Mouse (Mus musculus) cerebellum, postnatal 4 days (tissue): ENCODE measurements around the gene Camk2d.

ENCODE experiments used
- DNase-seq, 2 experiments: peaks; one replicate each; pipeline ENCODE4 v3.0.0; 2022; ENCODE audit warnings: low spot score in 2 of 2, mixed read lengths in 1 of 2

Gene Camk2d

GRCm38 (mm10) chr3:126810372-126811090 lies 214.4 kb downstream of the Camk2d start:
- no peak for DNase-seq

GRCm38 (mm10) chr3:126811646-126812045 lies 215.5 kb downstream of the Camk2d start:
- DNase-seq, result no peak

DNA sequence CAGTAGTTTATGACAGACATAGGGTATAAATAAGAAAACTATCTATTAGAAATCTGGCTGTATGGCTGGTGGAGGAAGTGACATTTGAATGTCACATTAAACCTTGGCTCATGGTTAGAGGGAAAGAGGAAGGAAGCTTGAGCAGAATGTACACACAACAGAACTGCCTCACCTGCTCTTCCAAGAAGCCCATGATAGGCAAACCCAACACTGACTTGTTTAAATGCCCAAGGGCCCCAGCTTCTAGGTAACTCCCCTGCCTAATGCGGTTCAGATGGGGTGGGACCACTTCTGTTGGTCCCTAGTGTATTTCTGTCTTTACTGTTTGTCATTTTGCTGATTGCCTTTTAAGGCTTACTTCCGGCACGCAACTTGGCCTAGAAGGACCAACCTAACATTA lies 226.3 kb downstream of the Camk2d start:
- DNase-seq, result no peak

GRCm38 (mm10) chr3:126824930-126825329 lies 228.8 kb downstream of the Camk2d start:
- no peak for DNase-seq

- no peak for DNase-seq
Observed at GRCm38 (mm10) chr3:126826172-126826571, 230.1 kb downstream of the Camk2d start.

- no peak for DNase-seq
Observed at GRCm38 (mm10) chr3:126827900-126828299, 231.8 kb downstream of the Camk2d start.

- DNase-seq, result no peak
Observed at GRCm38 (mm10) chr3:126829817-126830216, 233.7 kb downstream of the Camk2d start.

DNA sequence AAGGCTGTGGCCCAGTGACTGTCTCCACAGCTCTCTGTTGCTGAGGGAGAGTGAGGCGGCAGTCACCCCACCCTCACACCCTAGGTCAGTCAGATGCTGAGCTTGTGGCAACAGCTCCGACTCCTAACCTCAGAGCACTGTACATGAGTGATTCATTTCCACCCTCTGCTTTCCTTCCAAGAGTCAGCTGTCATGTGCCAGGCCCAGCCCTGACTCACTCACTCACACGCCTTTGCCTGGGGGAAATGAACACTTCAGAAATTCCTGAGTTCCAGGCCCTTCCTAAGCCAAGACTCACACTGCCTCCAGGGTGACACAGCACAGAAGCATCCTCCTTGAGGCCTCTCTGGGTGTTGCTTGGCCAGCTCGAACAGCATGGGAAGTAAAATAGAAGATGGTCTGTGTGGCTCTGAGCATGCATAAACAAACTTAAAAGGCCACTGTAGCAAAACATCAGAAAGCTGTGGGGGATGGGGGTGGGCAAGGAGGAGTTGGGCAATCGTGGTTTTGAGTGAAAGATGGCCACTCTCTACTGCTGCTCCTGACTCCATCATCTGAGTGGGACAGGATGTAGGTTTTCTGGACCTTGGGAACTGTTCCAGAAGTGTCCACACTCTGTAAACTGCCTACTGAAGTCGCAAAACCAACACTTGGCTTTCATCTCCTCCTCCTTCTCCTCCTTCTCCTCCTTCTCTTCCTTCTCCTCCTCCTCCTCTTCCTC lies 235.5 kb downstream of the Camk2d start:
- DNase-seq, result no peak

GRCm38 (mm10) chr3:126834641-126835167 lies 238.6 kb downstream of the Camk2d start:
- DNase-seq, result no peak

DNA sequence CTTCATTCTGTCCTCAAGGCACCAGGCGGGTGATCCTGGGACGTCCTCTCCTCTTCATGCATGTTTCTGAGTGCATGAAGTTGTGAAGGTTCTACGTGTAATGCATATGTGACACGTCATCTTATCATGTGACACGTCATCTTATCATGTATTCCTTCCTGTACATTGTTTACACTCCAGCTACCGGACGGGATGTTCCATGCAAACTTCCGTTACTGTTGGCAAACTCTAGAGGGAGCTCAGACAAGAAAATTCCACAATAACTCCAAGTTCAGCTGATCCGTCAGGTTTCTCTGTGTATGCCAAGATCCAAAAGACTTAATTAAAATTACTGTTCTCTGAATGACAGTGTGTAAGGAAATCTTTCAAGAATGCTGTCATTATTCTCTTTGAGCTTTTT lies 246.7 kb downstream of the Camk2d start:
- DNase-seq, result no peak

- no peak for DNase-seq
Observed at GRCm38 (mm10) chr3:126844809-126845208, 248.7 kb downstream of the Camk2d start.

GRCm38 (mm10) chr3:126848081-126848480 lies 252.0 kb downstream of the Camk2d start:
- DNase-seq, result no peak

DNA sequence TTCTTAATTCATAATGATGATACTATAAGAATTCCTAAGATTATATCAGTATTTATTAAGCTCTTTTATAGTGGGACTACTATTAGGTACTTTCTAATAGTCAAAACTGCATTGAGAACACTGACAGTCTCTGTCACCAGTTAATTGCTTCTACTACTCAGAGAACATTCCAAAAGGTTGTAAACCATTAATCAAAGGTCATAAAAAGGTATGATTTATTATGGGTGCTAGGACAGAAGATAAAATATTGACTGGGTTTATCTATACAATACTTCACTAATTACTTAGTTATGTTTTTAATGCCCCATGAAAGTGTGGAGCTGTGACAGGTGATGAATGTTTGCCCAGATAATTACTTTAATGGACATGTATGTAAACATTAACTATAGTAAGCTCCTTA lies 264.3 kb downstream of the Camk2d start:
- no peak for DNase-seq

DNA sequence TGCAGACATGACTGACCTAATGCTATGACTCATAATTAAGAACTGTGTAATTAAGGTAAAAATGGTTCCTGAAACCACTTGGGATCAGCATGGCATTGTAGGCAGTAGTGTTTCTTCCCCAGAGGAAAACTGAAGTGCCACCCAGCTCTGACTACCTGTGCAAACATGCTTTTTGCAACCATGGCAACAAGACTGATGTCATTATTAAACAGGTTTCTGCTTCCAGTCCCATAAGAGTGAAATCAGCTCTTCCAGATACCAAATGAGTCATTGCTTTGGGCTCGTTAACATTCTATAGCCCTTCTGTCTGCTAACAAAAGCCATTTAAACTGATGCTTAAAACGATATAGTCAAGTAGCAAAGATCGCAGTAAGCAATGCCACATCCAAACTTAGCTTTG lies 273.5 kb downstream of the Camk2d start:
- no peak for DNase-seq

GRCm38 (mm10) chr3:126870688-126871087 lies 274.6 kb downstream of the Camk2d start:
- no peak for DNase-seq

DNA sequence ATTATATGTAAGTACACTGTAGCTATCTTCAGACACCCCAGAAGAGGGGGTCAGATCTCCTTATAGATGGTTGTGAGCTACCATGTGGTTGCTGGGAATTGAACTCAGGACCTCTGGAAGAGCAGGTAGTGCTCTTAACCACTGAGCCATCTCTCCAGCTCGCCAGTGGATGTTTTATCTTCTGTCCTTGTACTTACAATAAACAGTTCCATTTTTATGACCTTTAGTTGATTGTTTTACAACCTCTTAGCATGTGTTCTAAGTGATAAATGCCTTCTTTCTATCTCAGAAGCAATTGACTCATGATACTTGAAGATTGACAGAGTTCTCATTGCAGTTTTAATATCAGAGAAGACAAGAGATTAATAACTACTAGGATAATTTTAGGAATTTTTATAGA lies 282.1 kb downstream of the Camk2d start:
- no peak for DNase-seq

DNA sequence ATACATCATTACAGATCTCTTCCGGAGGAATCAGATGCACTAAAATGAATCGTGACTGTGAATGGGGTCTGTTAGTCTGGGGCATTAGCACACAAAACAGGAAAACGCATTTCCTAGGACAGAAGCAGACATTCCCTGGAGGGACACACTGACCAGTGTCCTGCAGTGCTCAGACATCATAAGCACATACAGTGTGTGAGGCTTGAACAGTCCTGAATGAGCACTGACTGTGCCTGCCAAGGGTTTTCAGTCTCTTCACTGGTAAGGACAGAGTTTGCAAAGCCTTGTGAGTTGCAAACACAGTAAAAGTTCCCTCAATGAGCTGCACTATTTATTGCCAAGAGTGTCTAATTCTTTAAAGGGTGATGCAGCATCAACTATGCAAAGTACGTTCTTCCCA lies 290.0 kb downstream of the Camk2d start:
- no peak for DNase-seq

GRCm38 (mm10) chr3:126886644-126887043 lies 290.5 kb downstream of the Camk2d start:
- no peak for DNase-seq
